Mouse (Mus musculus) layer of hippocampus, adult 8-10 months (tissue): ENCODE data around the gene Hist1h4h. TPM values are rescaled to one million over a fixed set of nuclear protein-coding genes. Genes with fewer than 3 reads are reported as not detected.
"Not testable (repeated sequence)": the region's sequence is repeated elsewhere in the genome, so short reads cannot be mapped to it uniquely, and the experiment has no call there.

Experiments used
- DNase-seq, 2 experiments: peaks; one replicate each; pipeline ENCODE4 v3.0.0; 2022; ENCODE audit warnings: low spot score in 2 of 2
- total RNA-seq, 4 experiments: library from RNA; stranded (reverse); gene quantifications; 2 replicates each; pipeline ENCODE4 v1.2.4; 2022

Hist1h4h gene
- total RNA-seq, 4 experiments from 2014 or later, result 236 to 302 (median 261) TPM

- peak; percentile 71 to 79 for DNase-seq
These were observed 24.3 kb downstream of the Hist1h4h start for GRCm38 (mm10) chr13:23554925-23555838.

GRCm38 (mm10) chr13:23555839-23556416 lies 25.1 kb downstream of the Hist1h4h start:
- peak; percentile 71 to 79 for DNase-seq

- no peak for DNase-seq
These were observed 26.1 kb downstream of the Hist1h4h start for GRCm38 (mm10) chr13:23556906-23557305.

- DNase-seq, result not testable (repeated sequence)
These were observed 29.8 kb downstream of the Hist1h4h start for GRCm38 (mm10) chr13:23560699-23561098.

GRCm38 (mm10) chr13:23561531-23561882 lies 30.7 kb downstream of the Hist1h4h start:
- DNase-seq, result not testable (repeated sequence)

GRCm38 (mm10) chr13:23561883-23562659 lies 31.2 kb downstream of the Hist1h4h start, which contains the start of gene Hist1h3e:
Hist1h3e (minus strand) TSS chr13:23562369.
- peak; percentile 95 for DNase-seq

- DNase-seq, result peak in 1 of 2 experiments; percentile 29
These were observed 32.0 kb downstream of the Hist1h4h start for GRCm38 (mm10) chr13:23562699-23563462.

- DNase-seq, result no peak
These were observed 33.6 kb downstream of the Hist1h4h start for GRCm38 (mm10) chr13:23564482-23564881.

- not testable (repeated sequence) for DNase-seq
These were observed 39.6 kb downstream of the Hist1h4h start for GRCm38 (mm10) chr13:23570261-23571021.

GRCm38 (mm10) chr13:23571022-23571503 lies 40.2 kb downstream of the Hist1h4h start, which contains the start of the genes Hist1h2ae and Hist1h2bg:
Hist1h2ae (minus strand) TSS chr13:23571220.
Hist1h2bg (plus strand) TSS chr13:23571396.
- DNase-seq, result peak; percentile 71 to 79

GRCm38 (mm10) chr13:23571504-23572217 lies 40.8 kb downstream of the Hist1h4h start:
- DNase-seq, result not testable (repeated sequence)

GRCm38 (mm10) chr13:23572218-23573033 lies 41.6 kb downstream of the Hist1h4h start:
- no peak for DNase-seq

- DNase-seq, result not testable (repeated sequence)
These were observed 42.4 kb downstream of the Hist1h4h start for GRCm38 (mm10) chr13:23573034-23573897.

GRCm38 (mm10) chr13:23573898-23574524 lies 43.2 kb downstream of the Hist1h4h start, which contains the start of the genes Hist1h2bf and Hist1h2ad:
Hist1h2bf (minus strand) TSS chr13:23574196.
Hist1h2ad (plus strand) TSS chr13:23574381.
- peak; percentile 93 to 97 for DNase-seq

GRCm38 (mm10) chr13:23574546-23575170 lies 43.8 kb downstream of the Hist1h4h start:
- not testable (repeated sequence) for DNase-seq

- peak; percentile 70 to 71 for DNase-seq
These were observed 44.5 kb downstream of the Hist1h4h start, which contains the start of gene Hist1h3d for GRCm38 (mm10) chr13:23575271-23575851. Hist1h3d (plus strand) TSS chr13:23575763.
